Mouse (Mus musculus) CH12.LX (cell line): Measurements from ENCODE around the gene Ackr2. TPM values are rescaled to one million over a fixed set of nuclear protein-coding genes. Genes with fewer than 3 reads are reported as not detected.

Source experiments
- DNase-seq: peaks from one replicate; pipeline ENCODE4 v3.0.0-alpha.2; 2013; ENCODE audit errors: extremely low read depth
- H3K27ac ChIP-seq: 2 replicates; pipeline ENCODE4 v1.5.1; 2012; ENCODE audit warnings: low read depth, mild to moderate bottlenecking, control low read depth, moderate library complexity; ENCODE audit not compliant: insufficient read depth
- H3K27me3 ChIP-seq: replicated peaks from 2 replicates; pipeline ENCODE3; 2012; ENCODE audit warnings: inconsistent platforms
- H3K36me3 ChIP-seq, 2 experiments: replicated peaks in 1 of 2; 2 replicates each; pipeline versions ENCODE3 to v1.6.1; 2012; ENCODE audit warnings: inconsistent platforms in 1 of 2, low read length in 1 of 2, mild to moderate bottlenecking in 1 of 2, mixed read lengths in 1 of 2, moderate library complexity in 1 of 2; ENCODE audit not compliant: control insufficient read depth in 1 of 2, insufficient read depth in 1 of 2
- H3K4me1 ChIP-seq, 2 experiments: 2 replicates each; pipeline ENCODE4 v1.6.1; 2012; ENCODE audit warnings: inconsistent platforms in 1 of 2, moderate library complexity in 1 of 2; ENCODE audit not compliant: insufficient read depth in 2 of 2, control insufficient read depth in 1 of 2
- H3K4me2 ChIP-seq: 2 replicates; pipeline ENCODE4 v1.6.1; 2012; ENCODE audit warnings: low read depth, mild to moderate bottlenecking, control low read depth; ENCODE audit not compliant: poor library complexity, insufficient read depth, severe bottlenecking
- H3K4me3 ChIP-seq, 3 experiments: fragments of 150-350 bp in 1 of 3; sonication (generic) in 1 of 3; replicated peaks in 1 of 3; 2 replicates each; pipeline versions ENCODE3 to v1.5.1; 2011 to 2012; ENCODE audit warnings: low read depth in 2 of 3, low read length in 2 of 3, mild to moderate bottlenecking in 2 of 3, moderate library complexity in 2 of 3, control low read depth in 1 of 3, improper control_type of control experiment in 1 of 3, inconsistent platforms in 1 of 3, mixed read lengths in 1 of 3; ENCODE audit not compliant: poor library complexity in 1 of 3
- H3K79me2 ChIP-seq: replicated peaks from 2 replicates; pipeline ENCODE4 v1.6.1; 2012; ENCODE audit warnings: mild to moderate bottlenecking, moderate library complexity; ENCODE audit not compliant: control insufficient read depth, poor library complexity, insufficient read depth, severe bottlenecking; ENCODE audit errors: extremely low read depth
- H3K9ac ChIP-seq: 2 replicates; pipeline ENCODE4 v1.6.1; 2012; ENCODE audit warnings: low read depth, mild to moderate bottlenecking, control low read depth, moderate library complexity; ENCODE audit not compliant: insufficient read depth
- H3K9me3 ChIP-seq: replicated peaks from 2 replicates; pipeline ENCODE3; 2012; ENCODE audit warnings: low read length, inconsistent platforms, mixed read lengths
- CHD2 ChIP-seq: IDR thresholded peaks from 2 replicates; pipeline ENCODE4 v1.6.1; 2011; ENCODE audit warnings: low read length, improper control_type of control experiment
- CTCF ChIP-seq, 2 experiments: IDR thresholded peaks in 1 of 2; conservative IDR thresholded peaks in 1 of 2; 2 replicates each; pipeline ENCODE4 v1.5.1; 2011 to 2012; ENCODE audit warnings: low read depth in 2 of 2, low read length in 2 of 2, improper control_type of control experiment in 1 of 2, inconsistent platforms in 1 of 2, mild to moderate bottlenecking in 1 of 2, moderate library complexity in 1 of 2
- ELF1 ChIP-seq: IDR thresholded peaks from 2 replicates; pipeline ENCODE4 v1.6.1; 2014; ENCODE audit warnings: low read depth, mild to moderate bottlenecking, inconsistent platforms, low read length, improper control_type of control experiment
- EP300 ChIP-seq: IDR thresholded peaks from 2 replicates; pipeline ENCODE4 v1.6.1; 2011; ENCODE audit warnings: low read length, improper control_type of control experiment
- ETS1 ChIP-seq: conservative IDR thresholded peaks from 2 replicates; pipeline ENCODE4 v1.6.1; 2012; ENCODE audit warnings: low read depth, mild to moderate bottlenecking, inconsistent platforms, low read length, improper control_type of control experiment, moderate library complexity
- GABPA ChIP-seq: IDR thresholded peaks from 2 replicates; pipeline ENCODE4 v1.6.1; 2012; ENCODE audit warnings: low read depth, low read length, improper control_type of control experiment, inconsistent platforms; ENCODE audit not compliant: insufficient replicate concordance
- JUND ChIP-seq: conservative IDR thresholded peaks from 2 replicates; pipeline ENCODE4 v1.6.1; 2011; ENCODE audit warnings: low read depth, low read length, improper control_type of control experiment
- KAT2A ChIP-seq: IDR thresholded peaks from 2 replicates; pipeline ENCODE4 v1.6.1; 2012; ENCODE audit warnings: low read length, improper control_type of control experiment, inconsistent platforms; ENCODE audit not compliant: insufficient replicate concordance
- MAX ChIP-seq: IDR thresholded peaks from 2 replicates; pipeline ENCODE4 v1.6.1; 2011; ENCODE audit warnings: low read length, improper control_type of control experiment
- MAZ ChIP-seq: IDR thresholded peaks from 2 replicates; pipeline ENCODE4 v1.6.1; 2012; ENCODE audit warnings: low read depth, mild to moderate bottlenecking, inconsistent platforms, low read length, improper control_type of control experiment, moderate library complexity
- MXI1 ChIP-seq: IDR thresholded peaks from 2 replicates; pipeline ENCODE4 v1.6.1; 2011; ENCODE audit warnings: mild to moderate bottlenecking, low read depth, low read length, improper control_type of control experiment
- PAX5 ChIP-seq: IDR thresholded peaks from 2 replicates; pipeline ENCODE4 v1.6.1; 2012; ENCODE audit warnings: low read length, inconsistent platforms, mixed read lengths
- RAD21 ChIP-seq: IDR thresholded peaks from 2 replicates; pipeline ENCODE4 v1.6.1; 2011; ENCODE audit warnings: low read depth, mild to moderate bottlenecking, low read length, improper control_type of control experiment, moderate library complexity
- RCOR1 ChIP-seq: conservative IDR thresholded peaks from 2 replicates; pipeline ENCODE4 v1.6.1; 2012; ENCODE audit warnings: low read depth, mild to moderate bottlenecking, inconsistent platforms, low read length, improper control_type of control experiment
- SMC3 ChIP-seq: IDR thresholded peaks from 2 replicates; pipeline ENCODE4 v1.6.1; 2011; ENCODE audit warnings: low read depth, low read length, improper control_type of control experiment
- TBP ChIP-seq: conservative IDR thresholded peaks from 2 replicates; pipeline ENCODE4 v1.6.1; 2011; ENCODE audit warnings: low read depth, low read length, improper control_type of control experiment
- UBTF ChIP-seq: IDR thresholded peaks from 2 replicates; pipeline ENCODE4 v1.6.1; 2012; ENCODE audit warnings: low read depth, mild to moderate bottlenecking, inconsistent platforms, low read length, improper control_type of control experiment, moderate library complexity
- USF1 ChIP-seq: IDR thresholded peaks from 2 replicates; pipeline ENCODE4 v1.6.1; 2014; ENCODE audit warnings: low read depth, mild to moderate bottlenecking, inconsistent platforms, low read length, improper control_type of control experiment
- ZC3H11A ChIP-seq: IDR thresholded peaks from 2 replicates; pipeline ENCODE4 v1.6.1; 2012; ENCODE audit warnings: low read depth, mild to moderate bottlenecking, inconsistent platforms, low read length, improper control_type of control experiment
- ZMIZ1 ChIP-seq: IDR thresholded peaks from 2 replicates; pipeline ENCODE4 v1.6.1; 2012; ENCODE audit warnings: low read depth, mild to moderate bottlenecking, inconsistent platforms, low read length, improper control_type of control experiment
- ZNF384 ChIP-seq: IDR thresholded peaks from 2 replicates; pipeline ENCODE4 v1.6.1; 2012; ENCODE audit warnings: low read depth, low read length, improper control_type of control experiment, inconsistent platforms
- dilution Hi-C: fragments of 300-500 bp; cut with MboI; formaldehyde crosslinking; loops from 2 replicates; pipeline ENCODE4 v1.14.3; 2020; ENCODE audit warnings: low sequenced_read_pairs; ENCODE audit not compliant: extremely low pct_unique_long_range_greater_than_20kb, extremely low pct_ligation_motif_present
- in situ Hi-C: fragments of 300-500 bp; cut with MboI; formaldehyde crosslinking; loops from 3 replicates; pipeline ENCODE4 v1.14.3; 2019; ENCODE audit warnings: low sequenced_read_pairs, low pct_ligation_motif_present, low pct_unique_long_range_greater_than_20kb, mixed read lengths
- polyA plus RNA-seq: library from polyadenylated mRNA; unstranded; fragments of >175 nt; gene quantifications from 2 replicates; pipeline ENCODE4 v1.2.1, GENCODE M21; 2012; ENCODE audit warnings: low read depth; ENCODE audit not compliant: insufficient read length
- total RNA-seq, 2 experiments: library from RNA; depleted of rRNA; stranded (reverse); fragments of 300-350 nt in 1 of 2; fragments of >200 nt in 1 of 2; gene quantifications; 2 replicates each; pipeline ENCODE4 v1.2.3; 2012 to 2014

Gene Ackr2
- total and polyA plus RNA-seq, 3 experiments = 2.9 to 13.9 (median 9.8) TPM

- Histone ChIP-seq H3K4me3 (no peak overlapping the region), H3K9me3 (no peaks in the 10 kb centered on the region), H3K4me1 (peaks cover 0 to 8% of the 10 kb centered on the region in 2 experiments; a peak in 1 of 4 replicates), H3K36me3 (no peaks in the 10 kb centered on the region), H3K79me2 (no peaks in the 10 kb centered on the region), H3K27me3 (peaks cover 2% of the 10 kb centered on the region), H3K27ac (no peak overlapping the region), H3K9ac (no peak overlapping the region), H3K4me2 (0 out of 2 replicates have a peak overlapping the region, but pooled peaks have one; percentile 8)
- in situ Hi-C loops (no loop called here), dilution Hi-C loops (no loop called here)
- peak; percentile 63 for TF ChIP-seq SMC3
- TF ChIP-seq TBP = no peak
- TF ChIP-seq MXI1 = 0 out of 2 replicates have a peak, but pooled peaks have one; percentile 3
- peak; percentile 82 for TF ChIP-seq ZNF384
- TF ChIP-seq KAT2A = no peak
- no peak for TF ChIP-seq RCOR1
- 0 out of 2 replicates have a peak, but pooled peaks have one; percentile 2 for TF ChIP-seq ZC3H11A
- no peak for TF ChIP-seq USF1
- TF ChIP-seq CTCF (conservative IDR thresholded peaks at IDR 0.05 in 1 of 2, IDR thresholded peaks at IDR 0.05 in 1 of 2; ENCODE audit: low read depth in 2 of 2, low read length in 2 of 2) = peak in 1 of 2 experiments; percentile 68; a peak in 2 of 4 replicates
- peak; percentile 69 for TF ChIP-seq RAD21
- TF ChIP-seq CHD2 = no peak
- DNase-seq = no peak
Observed at GRCm38 (mm10) chr9:121881301-121881700, 16.9 kb upstream of the Ackr2 start.

- H3K79me2 ChIP-seq = no peaks in the 10 kb centered on the region
- dilution Hi-C loops (no loop called here), in situ Hi-C loops (no loop called here)
Observed at GRCm38 (mm10) chr9:121882015-121882457, 16.1 kb upstream of the Ackr2 start.

More at GRCm38 (mm10) chr9:121882015-121882457, 16.1 kb upstream of the Ackr2 start:
- Histone ChIP-seq H3K9ac (no peak overlapping the region), H3K27me3 (peaks cover 2% of the 10 kb centered on the region), H3K4me3 (no peak overlapping the region), H3K27ac (no peak overlapping the region), H3K4me2 (no peak overlapping the region), H3K9me3 (no peaks in the 10 kb centered on the region), H3K4me1 (peaks cover 0 to 8% of the 10 kb centered on the region in 2 experiments; a peak in 1 of 4 replicates), H3K36me3 (no peaks in the 10 kb centered on the region)
- no peak for TF ChIP-seq ETS1
- TF ChIP-seq JUND = no peak
- TF ChIP-seq GABPA = no peak
- no peak for TF ChIP-seq KAT2A
- TF ChIP-seq MAZ = no peak
- TF ChIP-seq ELF1 = no peak
- no peak for TF ChIP-seq EP300
- TF ChIP-seq ZMIZ1 = no peak
- TF ChIP-seq UBTF = no peak
- no peak for TF ChIP-seq PAX5
- TF ChIP-seq MAX = no peak
- TF ChIP-seq SMC3 = no peak
- no peak for TF ChIP-seq ZC3H11A
- no peak for DNase-seq
